Mouse (Mus musculus) kidney, adult 2 months (tissue): ENCODE measurements around the gene D10Jhu81e. TPM values are rescaled to one million over a fixed set of nuclear protein-coding genes. Genes with fewer than 3 reads are reported as not detected.

Experiments
- DNase-seq: peaks from one replicate; pipeline ENCODE4 v3.0.0; 2021
- H3K27ac ChIP-seq: fragments of 200-500 bp; 2 replicates; pipeline ENCODE4 v1.5.1; 2012; ENCODE audit warnings: low read depth, low read length, control low read depth, inconsistent platforms; ENCODE audit not compliant: insufficient read depth
- H3K27me3 ChIP-seq: fragments of 200-500 bp; replicated peaks from 2 replicates; pipeline ENCODE4 v1.6.1; 2012; ENCODE audit warnings: mild to moderate bottlenecking, moderate library complexity, low read length, inconsistent platforms; ENCODE audit not compliant: control insufficient read depth, insufficient read depth
- H3K36me3 ChIP-seq: fragments of 200-500 bp; 2 replicates; pipeline ENCODE4 v1.6.1; 2012; ENCODE audit warnings: mild to moderate bottlenecking, moderate library complexity, low read length, inconsistent platforms; ENCODE audit not compliant: control insufficient read depth, insufficient read depth
- H3K4me1 ChIP-seq: fragments of 200-500 bp; 2 replicates; pipeline ENCODE4 v1.6.1; 2011; ENCODE audit warnings: low read length; ENCODE audit not compliant: control insufficient read depth, insufficient read depth
- H3K4me3 ChIP-seq: fragments of 200-500 bp; 2 replicates; pipeline ENCODE4 v1.5.1; 2011; ENCODE audit warnings: mild to moderate bottlenecking, low read depth, low read length, control low read depth; ENCODE audit not compliant: insufficient read depth
- CTCF ChIP-seq: fragments of 200-500 bp; conservative IDR thresholded peaks from 2 replicates; pipeline ENCODE4 v1.5.1; 2011; ENCODE audit warnings: low read depth, mild to moderate bottlenecking, control low read depth, low read length, moderate library complexity, mixed read lengths; ENCODE audit not compliant: insufficient read depth, insufficient read length
- POLR2A ChIP-seq: fragments of 200-500 bp; IDR thresholded peaks from one replicate; pipeline ENCODE4 v1.6.1; 2011; ENCODE audit warnings: low read depth, low read length, control low read depth
- WGBS: fragments of 180-500 bp; shearing (Covaris S2); methylation state at CpG from one replicate; pipeline ENCODE4 v1.1.7; 2018; 5-methylcytosine and 5-hydroxymethylcytosine counted together
- polyA plus RNA-seq: library from polyadenylated mRNA; depleted of rRNA; stranded (reverse); fragments of >200 nt; gene quantifications from 2 replicates; pipeline ENCODE4 v1.2.3, GENCODE M21; 2012

D10Jhu81e gene
- polyA plus RNA-seq, 1 experiment, result 283 TPM

DNA sequence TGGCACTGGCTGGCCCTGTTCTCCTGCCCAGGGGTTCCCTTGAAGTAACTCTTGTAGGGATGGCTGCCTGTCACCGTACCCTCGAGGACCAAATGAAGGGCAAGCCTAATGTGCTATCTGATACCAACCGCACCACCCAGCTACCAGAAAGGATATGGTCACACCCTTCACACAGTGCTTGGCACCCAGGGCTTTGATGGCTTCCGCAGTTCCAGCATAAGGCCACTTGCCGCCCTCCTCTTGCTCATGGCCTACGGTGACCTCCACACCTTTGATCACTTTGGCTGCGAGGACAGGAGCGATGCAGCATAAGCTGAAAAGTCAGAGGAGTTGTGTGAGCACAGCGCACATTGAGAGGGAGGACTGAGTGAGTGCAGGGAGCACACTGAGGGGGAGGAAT, 6.3 kb downstream of the D10Jhu81e start:
- no peak for TF ChIP-seq CTCF
- TF ChIP-seq POLR2A, result no peak

DNA sequence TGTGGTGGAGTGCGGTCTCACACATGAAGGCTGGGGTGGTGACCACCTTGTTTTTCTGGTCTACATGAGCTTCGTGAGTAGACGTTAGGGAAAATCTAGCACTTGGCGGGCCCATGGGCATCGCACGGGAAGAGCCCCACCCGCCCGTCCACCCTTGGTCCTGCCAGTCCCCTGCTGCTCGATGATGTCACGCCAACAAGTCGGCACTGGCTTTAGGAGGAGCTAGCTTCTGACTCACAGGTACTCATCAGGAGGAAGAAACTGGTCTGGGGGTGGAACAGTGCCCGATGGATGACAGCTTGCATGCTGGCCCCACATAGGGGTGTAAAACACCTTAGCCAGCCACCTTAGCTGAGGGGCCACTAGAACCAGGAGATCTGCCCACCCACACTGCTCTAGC, 6.9 kb downstream of the D10Jhu81e start:
- Histone ChIP-seq H3K27ac (no peak overlapping the region), H3K36me3 (0 out of 2 replicates have a peak, but pooled peaks cover 2% of the 10 kb centered on the region), H3K4me1 (peaks cover 12% of the 10 kb centered on the region; the same call in 1 of the 2 replicates), H3K4me3 (no peak overlapping the region), H3K27me3 (no peaks in the 10 kb centered on the region)
- no peak for TF ChIP-seq POLR2A
- no peak for TF ChIP-seq CTCF
- WGBS, result 93% methylated on average over 12 of the region's 12 CpGs
- no peak for DNase-seq

More for the DNA sequence above, 6.3 kb downstream of the D10Jhu81e start:
- Histone ChIP-seq H3K27me3 (no peaks in the 10 kb centered on the region), H3K4me1 (peaks cover 12% of the 10 kb centered on the region; the same call in 1 of the 2 replicates), H3K36me3 (0 out of 2 replicates have a peak, but pooled peaks cover 2% of the 10 kb centered on the region), H3K27ac (no peak overlapping the region), H3K4me3 (no peak overlapping the region)
- WGBS, result 89% methylated on average over 9 of the region's 9 CpGs
- DNase-seq, result no peak

DNA sequence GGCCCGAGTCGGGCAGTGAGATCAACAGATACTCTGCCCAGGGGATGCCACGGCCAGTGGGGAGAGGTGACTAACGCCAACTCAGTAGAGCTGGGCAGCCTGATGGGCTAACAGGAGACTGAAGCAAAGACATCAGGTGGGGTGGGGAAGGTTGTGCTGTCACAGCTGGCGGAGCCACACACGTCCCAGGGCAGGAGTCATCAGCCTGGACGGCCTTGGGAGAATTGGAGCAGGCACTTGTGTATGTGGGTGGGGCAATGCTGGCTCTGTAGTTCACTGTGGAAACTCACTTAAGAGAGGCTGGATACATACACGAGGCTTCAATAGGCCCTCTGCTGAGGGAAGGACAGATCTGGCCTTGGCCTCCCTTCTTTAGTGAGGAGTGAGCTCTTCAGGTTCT, 8.5 kb downstream of the D10Jhu81e start:
- 84% methylated on average over 8 of the region's 8 CpGs for WGBS
- Histone ChIP-seq H3K36me3 (0 out of 2 replicates have a peak, but pooled peaks cover 2% of the 10 kb centered on the region), H3K4me3 (no peak overlapping the region), H3K27me3 (no peaks in the 10 kb centered on the region), H3K4me1 (peaks cover 12% of the 10 kb centered on the region; the same call in 1 of the 2 replicates), H3K27ac (no peak overlapping the region)
- DNase-seq, result no peak
- no peak for TF ChIP-seq CTCF
- TF ChIP-seq POLR2A, result no peak

DNA sequence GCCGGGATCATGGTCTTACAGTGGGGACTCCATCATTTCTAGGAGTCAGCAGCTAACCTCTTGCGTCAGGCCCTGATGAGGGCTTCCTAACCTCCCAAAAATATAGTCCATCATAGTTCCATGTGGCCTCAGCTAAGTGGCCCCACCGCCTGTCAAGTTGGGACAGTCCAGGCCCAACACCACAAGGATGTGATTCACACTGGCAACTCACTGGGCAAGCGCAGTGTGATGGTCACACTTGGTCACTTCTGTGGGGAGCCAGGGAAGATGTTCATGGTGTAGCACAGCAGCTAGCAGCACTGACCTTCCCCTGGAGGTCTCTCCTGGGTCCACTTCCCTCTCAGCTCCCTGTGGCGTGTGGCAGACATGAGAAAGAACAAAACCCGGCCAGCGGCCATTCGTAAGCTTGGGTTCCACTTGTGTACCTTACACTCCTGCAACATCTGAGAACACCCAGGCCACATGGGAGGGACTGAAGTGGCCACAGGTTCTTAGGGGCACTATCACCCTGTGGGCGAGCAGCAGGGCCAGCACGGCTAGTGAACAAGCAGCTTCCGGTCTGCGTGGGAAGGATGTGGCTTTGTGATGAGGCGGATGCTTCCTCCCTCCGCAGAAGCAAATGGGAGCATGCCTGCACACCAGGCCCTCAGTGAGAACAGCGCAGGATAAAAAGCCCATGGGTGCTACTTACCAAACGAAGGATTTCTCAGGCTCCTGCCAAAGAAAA, 9.1 kb downstream of the D10Jhu81e start:
- Histone ChIP-seq H3K4me3 (no peak overlapping the region), H3K36me3 (0 out of 2 replicates have a peak, but pooled peaks cover 2% of the 10 kb centered on the region), H3K4me1 (peaks cover 12% of the 10 kb centered on the region; the same call in 1 of the 2 replicates), H3K27ac (no peak overlapping the region), H3K27me3 (no peaks in the 10 kb centered on the region)
- WGBS, result 81% methylated on average over 16 of the region's 16 CpGs
- no peak for DNase-seq
- no peak for TF ChIP-seq POLR2A
- no peak for TF ChIP-seq CTCF

GRCm38 (mm10) chr10:78159906-78160305, 9.7 kb downstream of the D10Jhu81e start:
- H3K27me3 ChIP-seq, result no peaks in the 10 kb centered on the region
- TF ChIP-seq POLR2A (no peak), CTCF (peak; percentile 95)
- peak; percentile 95 for DNase-seq
- peak overlapping the region; percentile 19; the same call in 1 of the 2 replicates for H3K27ac ChIP-seq
- WGBS, result 3% methylated on average over 7 of the region's 7 CpGs
- H3K4me3 ChIP-seq, result no peak overlapping the region
- H3K4me1 ChIP-seq, result peaks cover 12% of the 10 kb centered on the region; the same call in 1 of the 2 replicates
- H3K36me3 ChIP-seq, result 0 out of 2 replicates have a peak, but pooled peaks cover 2% of the 10 kb centered on the region

- Histone ChIP-seq H3K4me3 (peak overlapping the region; percentile 17; the same call in 1 of the 2 replicates), H3K36me3 (0 out of 2 replicates have a peak, but pooled peaks cover 2% of the 10 kb centered on the region), H3K4me1 (peaks cover 12% of the 10 kb centered on the region; the same call in 1 of the 2 replicates), H3K27me3 (no peaks in the 10 kb centered on the region), H3K27ac (peak overlapping the region; percentile 19; the same call in 1 of the 2 replicates)
- peak; percentile 90 for DNase-seq
- WGBS, result 12% methylated on average over 17 of the region's 17 CpGs
- TF ChIP-seq POLR2A (no peak), CTCF (no peak)
These were observed 10.2 kb downstream of the D10Jhu81e start for GRCm38 (mm10) chr10:78159252-78159878.

GRCm38 (mm10) chr10:78158041-78158440, 11.5 kb downstream of the D10Jhu81e start:
- no peak overlapping the region for H3K27ac ChIP-seq
- peak; percentile 68 for DNase-seq
- no peaks in the 10 kb centered on the region for H3K27me3 ChIP-seq
- WGBS, result 60% methylated on average over 15 of the region's 15 CpGs
- H3K4me1 ChIP-seq, result peaks cover 12% of the 10 kb centered on the region; the same call in 1 of the 2 replicates
- TF ChIP-seq POLR2A, result no peak
- no peak for TF ChIP-seq CTCF
- H3K4me3 ChIP-seq, result no peak overlapping the region
- H3K36me3 ChIP-seq, result 0 out of 2 replicates have a peak, but pooled peaks cover 2% of the 10 kb centered on the region
